Mouse (Mus musculus) adrenal gland (tissue): ENCODE results near the gene Mpv17l2.

Experiments
- intact Hi-C: fragments of 180-260 bp; cut with DNase I; formaldehyde crosslinking; loops from one replicate; pipeline ENCODE4 v1.15.1; 2025

Mpv17l2 gene

GRCm38 (mm10) chr8:70768231-70768776, 7.6 kb upstream of the Mpv17l2 start:
- intact Hi-C loops: no loop called here

- intact Hi-C loops: no loop called here
Measured at GRCm38 (mm10) chr8:70767503-70767902, 6.8 kb upstream of the Mpv17l2 start.

GRCm38 (mm10) chr8:70766571-70767440, 6.1 kb upstream of the Mpv17l2 start:
- intact Hi-C loops: no loop called here

GRCm38 (mm10) chr8:70765838-70766570, 5.3 kb upstream of the Mpv17l2 start:
- intact Hi-C loops: no loop called here

GRCm38 (mm10) chr8:70765329-70765728, 4.6 kb upstream of the Mpv17l2 start:
- intact Hi-C loops: no loop called here

GRCm38 (mm10) chr8:70764676-70765075, 3.9 kb upstream of the Mpv17l2 start:
- intact Hi-C loops: no loop called here

- intact Hi-C loops: no loop called here
Measured at GRCm38 (mm10) chr8:70764026-70764425, 3.3 kb upstream of the Mpv17l2 start.

- intact Hi-C loops: no loop called here
Measured at GRCm38 (mm10) chr8:70763354-70763753, 2.6 kb upstream of the Mpv17l2 start.

- intact Hi-C loops: no loop called here
Measured at GRCm38 (mm10) chr8:70762118-70762517, 1.4 kb upstream of the Mpv17l2 start.

GRCm38 (mm10) chr8:70760350-70760749, 396 bp downstream of the Mpv17l2 start:
- intact Hi-C loops: no loop called here

GRCm38 (mm10) chr8:70758616-70759561, 1.9 kb downstream of the Mpv17l2 start:
- intact Hi-C loops: no loop called here

- intact Hi-C loops: no loop called here
Measured at GRCm38 (mm10) chr8:70758308-70758615, 2.5 kb downstream of the Mpv17l2 start.

GRCm38 (mm10) chr8:70757523-70758307, 3.0 kb downstream of the Mpv17l2 start:
- intact Hi-C loops: no loop called here

- intact Hi-C loops: no loop called here
Measured at GRCm38 (mm10) chr8:70756476-70757040, 4.2 kb downstream of the Mpv17l2 start.

- intact Hi-C loops: no loop called here
Measured at GRCm38 (mm10) chr8:70755661-70756475, 4.9 kb downstream of the Mpv17l2 start.

GRCm38 (mm10) chr8:70754871-70755660, 5.7 kb downstream of the Mpv17l2 start:
- intact Hi-C loops: no loop called here

- intact Hi-C loops: no loop called here
Measured at GRCm38 (mm10) chr8:70754043-70754870, 6.5 kb downstream of the Mpv17l2 start, which contains the start of gene Rab3a. Gene Rab3a (plus strand): TSS chr8:70754679.
